Mouse (Mus musculus) cerebellum, adult 11 months (tissue): Measurements from ENCODE around the gene Ptgir.

Experiments
- DNase-seq: peaks from one replicate; pipeline ENCODE4 v3.0.0; 2022

The Ptgir gene

GRCm38 (mm10) chr7:16892352-16892730 lies 13.9 kb upstream of the Ptgir start:
- no peak for DNase-seq

GRCm38 (mm10) chr7:16893612-16894011 lies 12.7 kb upstream of the Ptgir start:
- DNase-seq = no peak

GRCm38 (mm10) chr7:16894279-16894678 lies 12.0 kb upstream of the Ptgir start:
- DNase-seq = no peak

GRCm38 (mm10) chr7:16895000-16895399 lies 11.3 kb upstream of the Ptgir start:
- peak; percentile 86 for DNase-seq

- no peak for DNase-seq
Observed at GRCm38 (mm10) chr7:16895511-16895910, 10.8 kb upstream of the Ptgir start.

- no peak for DNase-seq
Observed at GRCm38 (mm10) chr7:16900526-16900925, 5.8 kb upstream of the Ptgir start.

- DNase-seq = no peak
Observed at GRCm38 (mm10) chr7:16903439-16903955, 2.8 kb upstream of the Ptgir start.

- DNase-seq = no peak
Observed at GRCm38 (mm10) chr7:16904120-16904675, 2.1 kb upstream of the Ptgir start.

- no peak for DNase-seq
Observed at GRCm38 (mm10) chr7:16905491-16906021, 734 bp upstream of the Ptgir start.

GRCm38 (mm10) chr7:16906889-16907559 lies 734 bp downstream of the Ptgir start:
- DNase-seq = no peak

GRCm38 (mm10) chr7:16907842-16908241 lies 1.6 kb downstream of the Ptgir start:
- DNase-seq = no peak

- DNase-seq = no peak
Observed at GRCm38 (mm10) chr7:16908367-16908766, 2.1 kb downstream of the Ptgir start.

GRCm38 (mm10) chr7:16908859-16909258 lies 2.6 kb downstream of the Ptgir start:
- DNase-seq = no peak

- DNase-seq = no peak
Observed at GRCm38 (mm10) chr7:16909909-16910308, 3.6 kb downstream of the Ptgir start.

- DNase-seq = no peak
Observed at GRCm38 (mm10) chr7:16911904-16912303, 5.6 kb downstream of the Ptgir start.

GRCm38 (mm10) chr7:16912360-16912759 lies 6.1 kb downstream of the Ptgir start:
- no peak for DNase-seq

- DNase-seq = peak; percentile 72
Observed at GRCm38 (mm10) chr7:16913806-16914452, 7.6 kb downstream of the Ptgir start.

- no peak for DNase-seq
Observed at GRCm38 (mm10) chr7:16914453-16915343, 8.4 kb downstream of the Ptgir start.

GRCm38 (mm10) chr7:16915461-16916340 lies 9.4 kb downstream of the Ptgir start:
- no peak for DNase-seq

- DNase-seq = peak; percentile 62
Observed at GRCm38 (mm10) chr7:16916342-16917265, 10.3 kb downstream of the Ptgir start.

GRCm38 (mm10) chr7:16917447-16917846 lies 11.2 kb downstream of the Ptgir start:
- DNase-seq = no peak
